Mouse (Mus musculus) ovary, postnatal 36 days (tissue): ENCODE data around the gene Tmem145.
A peak's percentile ranks its signal among the peaks of the same experiment; 100 is the strongest.
"Not testable (repeated sequence)": the region's sequence is repeated elsewhere in the genome, so short reads cannot be mapped to it uniquely, and the experiment has no call there.

Experiments
- DNase-seq: peaks from one replicate; pipeline ENCODE4 v3.0.0; 2022; ENCODE audit warnings: low spot score, mixed read lengths

Gene Tmem145

GRCm38 (mm10) chr7:25323219-25323618 lies 17.3 kb downstream of the Tmem145 start:
- no peak for DNase-seq

GRCm38 (mm10) chr7:25325431-25325830 lies 19.5 kb downstream of the Tmem145 start:
- not testable (repeated sequence) for DNase-seq

- no peak for DNase-seq
Observed at GRCm38 (mm10) chr7:25326233-25326632, 20.3 kb downstream of the Tmem145 start.

- peak; percentile 72 for DNase-seq
Observed at GRCm38 (mm10) chr7:25333596-25334307, 27.8 kb downstream of the Tmem145 start.

GRCm38 (mm10) chr7:25334472-25334871 lies 28.6 kb downstream of the Tmem145 start:
- no peak for DNase-seq

GRCm38 (mm10) chr7:25339329-25339728 lies 33.4 kb downstream of the Tmem145 start:
- DNase-seq, result no peak

- no peak for DNase-seq
Observed at GRCm38 (mm10) chr7:25341000-25341784, 35.3 kb downstream of the Tmem145 start.

- no peak for DNase-seq
Observed at GRCm38 (mm10) chr7:25348861-25349260, 43.0 kb downstream of the Tmem145 start.

GRCm38 (mm10) chr7:25358721-25359206 lies 52.9 kb downstream of the Tmem145 start:
- no peak for DNase-seq

GRCm38 (mm10) chr7:25363151-25363550 lies 57.2 kb downstream of the Tmem145 start:
- DNase-seq, result no peak

- no peak for DNase-seq
Observed at GRCm38 (mm10) chr7:25363632-25364031, 57.7 kb downstream of the Tmem145 start.
